Mouse (Mus musculus): Measurements from ENCODE around the gene Ppp1r9b. TPM values are rescaled to one million over a fixed set of nuclear protein-coding genes. Genes with fewer than 3 reads are reported as not detected.

Ppp1r9b gene
- total RNA-seq, 2 experiments from 2014 or later: 505 to 506 TPM

GRCm38 (mm10) chr11:94992754-94993606, 2.1 kb downstream of the Ppp1r9b start:
- intact Hi-C loops (cut with DNase I): no loop called here
- DNase-seq (ENCODE audit: low spot score in 2 of 2): peak in 1 of 2 experiments; percentile 43

GRCm38 (mm10) chr11:94994208-94994814, 3.5 kb downstream of the Ppp1r9b start:
- intact Hi-C loops (cut with DNase I): no loop called here
- no peak for DNase-seq (ENCODE audit: low spot score in 2 of 2)

- intact Hi-C loops (cut with DNase I): no loop called here
Measured at GRCm38 (mm10) chr11:94994947-94995772, 4.3 kb downstream of the Ppp1r9b start.

GRCm38 (mm10) chr11:94996101-94996500, 5.3 kb downstream of the Ppp1r9b start:
- DNase-seq (ENCODE audit: low spot score in 2 of 2): no peak
- intact Hi-C loops (cut with DNase I): no loop called here

More at GRCm38 (mm10) chr11:94994947-94995772, 4.3 kb downstream of the Ppp1r9b start:
- no peak for DNase-seq (ENCODE audit: low spot score in 2 of 2)

- intact Hi-C loops (cut with DNase I): no loop called here
- no peak for DNase-seq (ENCODE audit: low spot score in 2 of 2)
Measured at GRCm38 (mm10) chr11:94996984-94997383, 6.1 kb downstream of the Ppp1r9b start.

GRCm38 (mm10) chr11:94997596-94997995, 6.8 kb downstream of the Ppp1r9b start:
- intact Hi-C loops (cut with DNase I): no loop called here
- DNase-seq (ENCODE audit: low spot score in 2 of 2): no peak

GRCm38 (mm10) chr11:94998041-94998531, 7.3 kb downstream of the Ppp1r9b start:
- intact Hi-C loops (cut with DNase I): no loop called here

GRCm38 (mm10) chr11:95000128-95000527, 9.3 kb downstream of the Ppp1r9b start:
- intact Hi-C loops (cut with DNase I): loop anchor here (2.0 kb wide), 1 partner anchor 21 kb away; no protein-coding TSS in a partner anchor
- DNase-seq (ENCODE audit: low spot score in 2 of 2): no peak

More at GRCm38 (mm10) chr11:94998041-94998531, 7.3 kb downstream of the Ppp1r9b start:
- DNase-seq (ENCODE audit: low spot score in 2 of 2): peak; percentile 62 to 65

- intact Hi-C loops (cut with DNase I): loop anchor here (2.0 kb wide), 1 partner anchor 22 kb away; no protein-coding TSS in a partner anchor
Measured at GRCm38 (mm10) chr11:95000548-95000947, 9.7 kb downstream of the Ppp1r9b start.

GRCm38 (mm10) chr11:95001058-95001457, 10.2 kb downstream of the Ppp1r9b start:
- DNase-seq (ENCODE audit: low spot score in 2 of 2): peak; percentile 72 to 76
- intact Hi-C loops (cut with DNase I): loop anchor here (2.0 kb wide), 1 partner anchor 22 kb away; no protein-coding TSS in a partner anchor

More at GRCm38 (mm10) chr11:95000548-95000947, 9.7 kb downstream of the Ppp1r9b start:
- DNase-seq (ENCODE audit: low spot score in 2 of 2): no peak

- intact Hi-C loops (cut with DNase I): loop anchor here (2.0 kb wide), 1 partner anchor 23 kb away; no protein-coding TSS in a partner anchor
- DNase-seq (ENCODE audit: low spot score in 2 of 2): no peak
Measured at GRCm38 (mm10) chr11:95001584-95002347, 10.9 kb downstream of the Ppp1r9b start.

GRCm38 (mm10) chr11:95002705-95003104, 11.9 kb downstream of the Ppp1r9b start:
- intact Hi-C loops (cut with DNase I): no loop called here
- peak in 1 of 2 experiments; percentile 75 for DNase-seq (ENCODE audit: low spot score in 2 of 2)

- intact Hi-C loops (cut with DNase I): no loop called here
Measured at GRCm38 (mm10) chr11:95004136-95004936, 13.5 kb downstream of the Ppp1r9b start.

GRCm38 (mm10) chr11:95004937-95005198, 14.0 kb downstream of the Ppp1r9b start:
- intact Hi-C loops (cut with DNase I): no loop called here
- no peak for DNase-seq (ENCODE audit: low spot score in 2 of 2)

More at GRCm38 (mm10) chr11:95004136-95004936, 13.5 kb downstream of the Ppp1r9b start:
- DNase-seq (ENCODE audit: low spot score in 2 of 2): no peak

- intact Hi-C loops (cut with DNase I): no loop called here
Measured at GRCm38 (mm10) chr11:95006038-95006437, 15.2 kb downstream of the Ppp1r9b start.

GRCm38 (mm10) chr11:95006525-95007219, 15.8 kb downstream of the Ppp1r9b start:
- intact Hi-C loops (cut with DNase I): no loop called here
- peak in 1 of 2 experiments; percentile 78 for DNase-seq (ENCODE audit: low spot score in 2 of 2)

More at GRCm38 (mm10) chr11:95006038-95006437, 15.2 kb downstream of the Ppp1r9b start:
- DNase-seq (ENCODE audit: low spot score in 2 of 2): no peak

- DNase-seq (ENCODE audit: low spot score in 2 of 2): no peak
- intact Hi-C loops (cut with DNase I): no loop called here
Measured at GRCm38 (mm10) chr11:95007418-95007817, 16.6 kb downstream of the Ppp1r9b start.
